Mouse (Mus musculus): ENCODE results near the gene Riox2.

Gene Riox2

DNA sequence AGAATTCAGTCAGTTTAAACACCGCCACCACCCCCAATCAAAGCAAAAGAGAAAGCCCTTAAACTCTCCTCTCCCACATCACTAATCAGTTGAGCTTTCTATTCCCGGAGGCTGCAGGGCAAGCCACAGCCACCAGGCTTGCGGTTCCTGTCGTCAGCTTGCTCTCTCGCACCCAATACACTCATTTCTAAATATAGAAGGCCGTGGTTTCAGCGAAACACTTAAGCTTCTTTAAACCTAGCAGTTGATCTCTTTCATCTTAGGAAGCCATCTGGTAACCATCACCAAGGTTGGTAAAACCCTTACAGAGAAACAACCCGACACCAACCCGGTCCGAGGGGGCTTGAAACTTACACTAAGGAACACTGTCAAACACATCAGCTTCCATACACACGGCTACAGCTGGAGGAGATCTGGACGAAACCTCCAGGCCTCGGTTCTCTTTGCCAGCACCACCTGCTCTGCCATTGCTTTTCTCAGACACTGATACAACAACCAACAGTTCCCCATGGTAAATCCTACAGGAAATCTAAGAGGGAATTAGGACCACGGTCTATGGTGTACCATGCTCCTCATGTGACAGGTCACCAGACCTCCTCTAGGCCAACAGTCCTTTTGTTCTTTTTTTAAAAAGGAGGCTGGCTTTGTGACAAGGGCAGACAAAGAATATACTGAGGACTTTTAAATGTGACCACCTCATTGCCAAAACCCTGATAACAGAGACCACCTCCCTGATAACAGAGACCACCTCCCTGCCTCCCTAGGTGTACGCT is 46.1 kb downstream of the Riox2 start:
- DNase-seq (ENCODE audit: low spot score in 2 of 2): no peak

- DNase-seq (ENCODE audit: low spot score in 2 of 2): no peak
Measured at GRCm38 (mm10) chr16:59521752-59522423, 50.3 kb downstream of the Riox2 start.

GRCm38 (mm10) chr16:59526939-59527338 is 55.4 kb downstream of the Riox2 start:
- no peak for DNase-seq (ENCODE audit: low spot score in 2 of 2)

DNA sequence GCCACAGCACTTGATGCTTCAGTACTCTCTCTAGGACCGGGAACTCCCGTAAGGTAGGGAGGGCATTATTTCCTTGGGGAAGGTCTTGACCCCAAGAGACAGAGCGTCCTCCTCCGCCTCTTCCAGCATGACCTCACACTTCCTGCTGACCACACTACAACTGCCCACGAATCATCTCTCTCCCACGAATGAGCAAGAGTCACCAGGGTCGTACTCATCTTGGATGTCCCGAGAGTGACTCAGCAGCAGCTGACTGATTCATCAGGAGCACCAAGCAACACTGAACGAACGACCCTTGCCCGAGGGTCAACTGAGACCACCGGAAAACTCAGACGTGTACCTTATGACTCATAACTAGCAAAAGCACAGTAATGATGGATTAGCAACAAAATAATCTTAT is 58.0 kb downstream of the Riox2 start:
- no peak for DNase-seq (ENCODE audit: low spot score in 2 of 2)

- no peak for DNase-seq (ENCODE audit: low spot score in 2 of 2)
Measured at GRCm38 (mm10) chr16:59531243-59531642, 59.7 kb downstream of the Riox2 start.

GRCm38 (mm10) chr16:59532561-59532960 is 61.0 kb downstream of the Riox2 start:
- DNase-seq (ENCODE audit: low spot score in 2 of 2): no peak

DNA sequence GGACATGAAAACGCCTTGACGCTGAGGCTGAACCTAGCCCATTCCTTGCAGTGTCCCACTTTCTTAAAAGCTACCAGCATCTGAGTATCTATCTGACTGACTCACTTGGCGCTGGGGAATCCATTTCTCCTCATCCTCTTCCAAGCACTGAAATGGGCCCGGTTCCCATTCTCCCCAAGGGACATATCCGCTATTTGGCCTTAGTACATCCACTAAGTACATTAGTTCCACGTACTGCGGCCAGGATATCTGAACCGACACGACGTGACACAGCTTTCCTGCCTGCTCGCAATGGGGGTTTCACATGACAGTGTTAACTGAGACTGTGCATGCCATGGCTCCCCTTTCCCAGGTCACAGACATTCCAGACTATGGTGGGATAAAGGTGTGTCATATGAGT is 62.8 kb downstream of the Riox2 start:
- DNase-seq (ENCODE audit: low spot score in 2 of 2): no peak

- DNase-seq (ENCODE audit: low spot score in 2 of 2): no peak
Measured at GRCm38 (mm10) chr16:59535673-59536072, 64.1 kb downstream of the Riox2 start.

GRCm38 (mm10) chr16:59540944-59541343 is 69.4 kb downstream of the Riox2 start:
- DNase-seq (ENCODE audit: low spot score in 2 of 2): no peak

- DNase-seq (ENCODE audit: low spot score in 2 of 2): no peak
Measured at GRCm38 (mm10) chr16:59541382-59541781, 69.8 kb downstream of the Riox2 start.
